Mouse (Mus musculus) olfactory bulb, adult 2 months (tissue): ENCODE results near the gene Metrn.

Experiments
- CTCF ChIP-seq: fragments of 200-500 bp; IDR thresholded peaks from 2 replicates; pipeline ENCODE4 v1.5.1; 2012; ENCODE audit warnings: low read depth, mild to moderate bottlenecking, low read length, moderate library complexity; ENCODE audit not compliant: insufficient read depth
- POLR2A ChIP-seq: fragments of 200-500 bp; IDR thresholded peaks from 2 replicates; pipeline ENCODE4 v1.6.1; 2012; ENCODE audit warnings: mild to moderate bottlenecking, low read depth, low read length, moderate library complexity; ENCODE audit not compliant: insufficient read depth

- TF ChIP-seq POLR2A, result no peak
- no peak for TF ChIP-seq CTCF
Observed at GRCm38 (mm10) chr17:25794998-25795397, 1.9 kb downstream of the Metrn start.
